Mouse (Mus musculus) A20 (cell line): ENCODE data around the gene Otub1.

Experiments
- DNase-seq: peaks from one replicate; pipeline ENCODE4 v3.0.0-alpha.2; 2011; ENCODE audit warnings: low read depth, low spot score

Gene Otub1

GRCm38 (mm10) chr19:7177804-7178511 lies 28.2 kb downstream of the Otub1 start:
- DNase-seq, result no peak

GRCm38 (mm10) chr19:7176041-7176696 lies 29.9 kb downstream of the Otub1 start:
- DNase-seq, result no peak

GRCm38 (mm10) chr19:7172051-7172866 lies 33.9 kb downstream of the Otub1 start:
- no peak for DNase-seq

GRCm38 (mm10) chr19:7171447-7171846 lies 34.7 kb downstream of the Otub1 start:
- DNase-seq, result no peak

GRCm38 (mm10) chr19:7170916-7171315 lies 35.2 kb downstream of the Otub1 start:
- DNase-seq, result no peak

- DNase-seq, result no peak
Measured at GRCm38 (mm10) chr19:7168423-7168822, 37.7 kb downstream of the Otub1 start.

GRCm38 (mm10) chr19:7166767-7167166 lies 39.3 kb downstream of the Otub1 start:
- no peak for DNase-seq

- DNase-seq, result no peak
Measured at GRCm38 (mm10) chr19:7166200-7166711, 39.9 kb downstream of the Otub1 start.

GRCm38 (mm10) chr19:7165509-7166199 lies 40.5 kb downstream of the Otub1 start:
- DNase-seq, result no peak

GRCm38 (mm10) chr19:7164820-7165323 lies 41.2 kb downstream of the Otub1 start:
- no peak for DNase-seq

GRCm38 (mm10) chr19:7164238-7164637 lies 41.9 kb downstream of the Otub1 start:
- DNase-seq, result no peak

- no peak for DNase-seq
Measured at GRCm38 (mm10) chr19:7161064-7161463, 45.1 kb downstream of the Otub1 start.

GRCm38 (mm10) chr19:7160151-7160906 lies 45.8 kb downstream of the Otub1 start:
- DNase-seq, result no peak

- no peak for DNase-seq
Measured at GRCm38 (mm10) chr19:7157734-7158133, 48.4 kb downstream of the Otub1 start.

GRCm38 (mm10) chr19:7155196-7155595 lies 50.9 kb downstream of the Otub1 start:
- DNase-seq, result no peak

GRCm38 (mm10) chr19:7153232-7153631 lies 52.9 kb downstream of the Otub1 start:
- DNase-seq, result peak; percentile 11

GRCm38 (mm10) chr19:7151927-7152653 lies 54.0 kb downstream of the Otub1 start:
- no peak for DNase-seq

- no peak for DNase-seq
Measured at GRCm38 (mm10) chr19:7151300-7151926, 54.7 kb downstream of the Otub1 start.

GRCm38 (mm10) chr19:7149158-7149685 lies 56.9 kb downstream of the Otub1 start:
- DNase-seq, result no peak
